Mouse (Mus musculus) heart, postnatal 0 days (tissue): ENCODE measurements at regions not wholly inside any gene's neighbourhood (a gene's known extent, or its start where the extent isn't known, plus 50 kb on each side); places are given as distances from the start of the nearest gene placed in this dataset.

Source experiments
- CTCF ChIP-seq: IDR thresholded peaks from 2 replicates; pipeline ENCODE4 v1.5.1; 2016; ENCODE audit warnings: antibody characterized with exemption, control low read depth, low read depth
- EP300 ChIP-seq: IDR thresholded peaks from 2 replicates; pipeline ENCODE4 v1.6.1; 2016; ENCODE audit warnings: antibody characterized with exemption, low read depth

DNA sequence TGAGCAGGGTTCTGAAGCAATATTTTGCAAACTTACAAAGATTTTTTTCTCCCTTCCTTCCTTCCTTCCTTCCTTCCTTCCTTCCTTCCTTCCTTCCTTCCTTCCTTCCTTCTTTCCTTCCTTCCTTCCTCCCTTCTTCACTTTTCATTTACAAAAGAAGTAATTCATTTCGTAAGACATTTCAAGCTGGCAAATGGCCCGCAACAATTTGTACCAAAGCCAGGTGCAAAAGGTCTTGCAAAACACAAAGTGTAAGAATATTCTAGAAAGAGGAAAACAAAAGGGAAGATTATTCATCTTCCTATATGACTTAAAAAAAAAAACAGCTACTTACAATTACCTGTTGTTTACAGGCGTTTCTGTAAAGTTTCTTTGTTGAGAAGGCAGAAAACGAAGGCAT lies 86.3 kb upstream of the Nr2f2 start:
- TF ChIP-seq CTCF (no peak), EP300 (no peak)
